Mouse (Mus musculus): ENCODE measurements around the gene Ugt1a6a.
"Not testable (repeated sequence)": the region's sequence is repeated elsewhere in the genome, so short reads cannot be mapped to it uniquely, and the experiment has no call there.

Gene Ugt1a6a

GRCm38 (mm10) chr1:88134457-88135011 lies at the start of gene Ugt1a6a:
Gene Ugt1a6a (plus strand): TSS chr1:88134809.
- DNase-seq (ENCODE audit: low spot score), result peak; percentile 86

DNA sequence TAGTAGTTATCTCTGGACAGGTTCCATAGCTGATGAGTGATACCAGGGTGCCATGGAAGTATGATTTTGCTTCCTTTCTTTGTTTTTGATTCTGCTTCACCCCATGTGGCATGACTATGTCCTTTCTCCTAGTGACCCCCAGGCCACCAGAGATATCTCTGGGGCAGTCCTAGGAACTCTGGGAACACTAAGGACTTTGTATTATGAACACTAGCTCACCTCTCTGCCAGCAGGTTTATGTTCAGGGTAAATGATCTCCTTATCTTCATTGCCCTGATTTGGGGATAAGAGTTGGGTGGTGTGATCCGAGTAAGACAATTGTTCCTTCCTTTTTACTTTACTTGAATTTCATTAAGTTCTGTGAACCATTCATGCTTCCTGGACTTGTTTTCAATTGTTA lies 48.5 kb upstream of the Ugt1a6a start:
- DNase-seq (ENCODE audit: low spot score), result no peak

DNA sequence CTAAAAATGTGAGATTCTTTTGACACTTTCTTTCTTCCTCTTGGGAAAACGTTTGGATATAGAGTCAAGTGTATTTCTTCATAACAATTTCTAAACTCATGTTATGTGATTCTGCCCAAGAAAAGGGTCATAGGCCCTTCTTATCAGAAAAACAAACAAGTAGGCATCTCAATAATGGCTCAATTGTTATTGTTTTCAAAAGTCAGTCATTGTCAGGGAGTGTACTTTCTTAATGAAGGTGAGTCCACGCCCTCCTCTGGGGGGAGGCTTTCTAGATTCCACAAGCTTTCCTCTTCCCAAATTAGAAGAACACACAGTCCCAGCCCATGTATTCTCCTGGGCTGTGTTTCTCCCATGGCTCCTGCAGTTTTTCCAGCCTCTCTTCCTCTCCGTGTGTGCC lies 47.1 kb upstream of the Ugt1a6a start, which contains the start of gene Ugt1a8:
Gene Ugt1a8, plus strand, starts transcription at position 301 of the 400 bp plus-strand sequence.
- DNase-seq (ENCODE audit: low spot score), result peak; percentile 85

DNA sequence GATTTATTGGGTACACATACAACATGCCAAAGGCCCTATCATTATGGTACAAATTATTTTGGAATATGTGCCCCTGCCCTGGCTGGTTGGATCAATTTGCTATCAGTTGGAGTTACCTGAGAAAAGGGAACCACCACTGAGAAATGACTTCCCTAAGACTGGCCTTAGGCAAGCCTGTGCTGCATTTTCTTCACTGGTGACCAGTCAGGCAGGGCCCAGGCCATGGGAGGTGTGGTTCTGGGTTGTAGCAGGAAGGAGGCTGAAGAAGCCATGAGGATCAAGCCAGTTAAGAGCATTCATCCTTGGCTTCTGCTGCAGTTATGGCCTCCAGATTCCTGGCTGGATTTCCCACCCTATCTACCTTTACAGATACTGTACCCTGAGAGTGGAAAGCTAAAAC lies 42.3 kb upstream of the Ugt1a6a start:
- no peak for DNase-seq (ENCODE audit: low spot score)

DNA sequence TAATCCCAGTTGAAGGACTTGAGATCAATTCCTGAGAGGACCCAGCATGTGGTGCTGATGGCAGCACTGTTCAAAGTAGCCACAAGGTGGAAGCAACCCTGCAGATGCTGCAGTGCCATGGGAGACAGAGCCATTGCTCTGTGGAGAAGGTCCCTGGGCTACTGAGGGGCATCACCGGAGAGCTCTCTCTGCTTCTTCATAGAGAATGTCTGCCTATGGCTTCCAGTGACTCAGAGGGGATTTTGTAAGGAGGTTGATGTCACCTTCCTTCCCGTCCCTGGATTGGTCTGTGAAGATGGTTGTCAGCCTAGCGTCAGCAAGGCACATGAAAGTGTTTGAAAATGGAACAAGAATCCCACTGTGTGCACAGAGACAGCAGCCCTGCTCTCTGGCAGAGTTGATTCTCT lies 40.3 kb upstream of the Ugt1a6a start:
- DNase-seq (ENCODE audit: low spot score), result peak; percentile 70

DNA sequence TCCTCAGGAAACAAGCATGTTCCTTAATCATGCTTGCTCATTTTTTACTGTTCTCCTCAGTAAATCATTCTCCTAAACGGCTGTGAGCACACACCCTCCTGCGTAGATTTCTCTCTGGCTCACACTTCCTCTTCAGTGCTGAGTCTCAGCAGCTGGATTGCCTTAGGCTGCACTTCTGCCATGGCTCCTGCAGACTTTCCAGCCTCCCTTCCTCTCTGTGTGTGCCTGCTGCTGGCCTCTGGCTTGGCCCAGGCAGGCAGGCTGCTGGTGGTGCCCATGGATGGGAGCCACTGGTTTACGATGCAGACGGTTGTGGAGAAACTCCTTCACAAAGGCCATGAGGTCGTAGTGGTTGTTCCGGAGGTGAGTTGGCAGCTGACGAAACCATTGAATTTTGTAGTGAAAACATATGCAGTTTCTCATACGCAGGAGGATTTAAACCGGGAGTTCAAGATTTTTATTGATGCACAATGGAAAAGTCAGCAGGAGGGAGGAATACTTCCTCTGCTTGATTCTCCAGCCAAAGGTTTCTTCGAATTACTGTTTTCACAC lies 39.6 kb upstream of the Ugt1a6a start, which contains the start of gene Ugt1a7c:
Gene Ugt1a7c, plus strand, starts transcription at position 122 of the 552 bp plus-strand sequence.
- DNase-seq (ENCODE audit: low spot score), result peak; percentile 45

- peak; percentile 93 for DNase-seq (ENCODE audit: low spot score)
Measured at GRCm38 (mm10) chr1:88098546-88098945, 36.1 kb upstream of the Ugt1a6a start.

DNA sequence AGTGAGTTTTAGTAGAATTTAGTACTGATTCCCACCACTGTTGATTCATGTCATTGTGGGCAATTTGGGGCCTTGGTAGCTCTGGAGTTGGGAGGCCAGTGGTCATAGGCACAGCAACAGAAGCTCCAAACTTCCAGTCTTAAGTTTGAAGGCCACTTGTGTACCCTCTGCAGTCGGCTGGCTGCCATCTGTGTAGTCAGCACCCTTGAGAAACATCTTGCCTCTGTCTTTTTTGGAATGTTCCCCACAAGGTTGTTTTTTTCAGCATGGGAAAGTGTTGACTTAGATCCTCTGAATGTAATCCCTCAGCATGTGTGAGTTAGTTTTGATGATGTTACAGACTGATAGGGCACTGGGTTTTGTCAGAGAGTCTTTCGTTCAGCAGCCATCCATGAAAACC lies 34.9 kb upstream of the Ugt1a6a start:
- peak; percentile 99 for DNase-seq (ENCODE audit: low spot score)

DNA sequence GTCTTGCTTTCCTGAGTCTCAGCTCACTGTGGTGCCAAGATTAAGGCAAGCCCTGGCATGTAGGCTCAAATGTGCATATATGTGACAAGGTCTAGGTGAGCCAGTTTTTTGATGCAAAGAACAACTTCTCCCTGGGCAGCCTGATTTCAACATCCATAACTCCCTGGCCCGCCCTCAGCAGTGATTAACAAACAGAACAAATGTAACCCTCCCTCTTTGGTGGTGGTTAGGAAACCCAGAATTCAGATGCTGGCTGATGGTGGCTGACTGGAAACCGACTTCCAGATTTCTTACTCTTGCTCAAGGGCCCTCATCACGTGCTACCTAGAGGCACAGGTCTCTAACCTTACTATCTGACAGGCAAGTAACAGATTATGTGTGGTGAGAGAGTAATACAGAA lies 31.6 kb upstream of the Ugt1a6a start, which contains the start of gene Ugt1a6b:
Gene Ugt1a6b, plus strand, starts transcription at position 234 of the 400 bp plus-strand sequence.
- peak; percentile 79 for DNase-seq (ENCODE audit: low spot score)

GRCm38 (mm10) chr1:88103697-88104468 lies 30.7 kb upstream of the Ugt1a6a start:
- DNase-seq (ENCODE audit: low spot score), result peak; percentile 84

GRCm38 (mm10) chr1:88104667-88105430 lies 29.8 kb upstream of the Ugt1a6a start:
- DNase-seq (ENCODE audit: low spot score), result peak; percentile 83

DNA sequence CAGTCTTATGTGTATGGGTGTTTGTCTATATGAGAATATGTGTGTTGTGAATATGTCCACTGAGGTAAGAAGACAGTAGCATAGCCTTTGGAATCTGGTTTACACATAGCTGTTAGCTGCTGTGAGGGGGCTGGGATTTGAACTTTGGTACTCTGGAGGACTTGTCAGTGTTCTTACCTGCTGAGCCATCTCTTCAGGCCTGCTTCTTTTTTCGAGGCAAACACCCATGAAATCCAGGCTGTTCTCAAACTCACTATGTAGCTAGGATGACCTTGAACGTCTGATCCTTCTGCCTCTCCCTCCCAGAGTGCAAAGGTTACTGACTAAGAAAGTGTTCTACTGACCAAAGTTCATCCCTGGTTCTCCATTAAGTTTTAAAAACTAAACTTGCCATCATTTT lies 29.0 kb upstream of the Ugt1a6a start:
- peak; percentile 42 for DNase-seq (ENCODE audit: low spot score)

DNA sequence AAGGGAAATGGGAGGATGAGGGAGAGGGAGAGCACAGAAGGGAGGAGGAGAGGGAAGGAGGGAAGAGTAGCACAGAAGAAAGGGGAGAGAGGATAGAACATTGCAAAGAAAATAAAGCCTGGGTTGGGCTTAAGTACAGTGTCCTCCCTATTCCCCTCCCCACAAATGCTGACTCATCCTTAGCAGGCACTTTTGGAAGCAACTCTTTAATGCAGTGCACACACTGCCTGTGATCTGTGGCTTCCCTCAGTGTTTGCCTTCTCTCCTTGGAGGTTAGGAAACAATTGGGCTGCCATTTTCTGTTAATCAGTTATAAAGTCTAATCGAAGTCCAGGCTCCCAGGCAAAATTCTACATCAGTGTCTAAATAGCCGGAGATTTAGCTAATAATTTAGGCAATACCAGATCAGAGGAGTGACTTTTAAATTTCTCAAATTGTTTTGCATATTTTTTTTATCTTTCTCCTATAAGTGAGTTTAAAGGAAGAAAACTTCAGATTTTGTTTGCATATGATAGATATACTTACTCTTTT lies 25.5 kb upstream of the Ugt1a6a start:
- DNase-seq (ENCODE audit: low spot score), result not testable (repeated sequence)

DNA sequence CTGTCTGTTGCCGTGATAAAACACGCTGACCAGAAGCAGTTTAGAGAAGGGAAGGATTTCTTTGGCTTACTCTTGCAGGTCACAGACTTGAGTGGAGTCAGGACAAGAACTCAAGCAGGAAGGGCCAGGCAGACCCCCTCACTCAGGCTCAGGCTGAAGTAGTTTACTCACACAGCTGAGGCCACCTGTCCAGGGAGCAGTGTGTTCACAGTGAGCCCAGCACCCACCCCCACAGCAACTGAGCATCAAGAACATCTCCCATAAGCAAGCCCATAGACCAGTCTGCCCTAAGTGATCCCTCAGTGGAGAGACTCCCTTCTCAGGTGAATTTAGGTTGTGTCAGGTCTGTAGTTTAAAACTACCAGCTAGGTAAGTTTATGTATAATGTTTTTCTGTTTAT lies 25.0 kb upstream of the Ugt1a6a start:
- not testable (repeated sequence) for DNase-seq (ENCODE audit: low spot score)

- DNase-seq (ENCODE audit: low spot score), result not testable (repeated sequence)
Measured at GRCm38 (mm10) chr1:88112769-88113168, 21.8 kb upstream of the Ugt1a6a start.

GRCm38 (mm10) chr1:88120550-88120949 lies 14.1 kb upstream of the Ugt1a6a start:
- DNase-seq (ENCODE audit: low spot score), result not testable (repeated sequence)

- DNase-seq (ENCODE audit: low spot score), result peak; percentile 54
Measured at GRCm38 (mm10) chr1:88121521-88121920, 13.1 kb upstream of the Ugt1a6a start.

GRCm38 (mm10) chr1:88125827-88126360 lies 8.7 kb upstream of the Ugt1a6a start:
- not testable (repeated sequence) for DNase-seq (ENCODE audit: low spot score)

DNA sequence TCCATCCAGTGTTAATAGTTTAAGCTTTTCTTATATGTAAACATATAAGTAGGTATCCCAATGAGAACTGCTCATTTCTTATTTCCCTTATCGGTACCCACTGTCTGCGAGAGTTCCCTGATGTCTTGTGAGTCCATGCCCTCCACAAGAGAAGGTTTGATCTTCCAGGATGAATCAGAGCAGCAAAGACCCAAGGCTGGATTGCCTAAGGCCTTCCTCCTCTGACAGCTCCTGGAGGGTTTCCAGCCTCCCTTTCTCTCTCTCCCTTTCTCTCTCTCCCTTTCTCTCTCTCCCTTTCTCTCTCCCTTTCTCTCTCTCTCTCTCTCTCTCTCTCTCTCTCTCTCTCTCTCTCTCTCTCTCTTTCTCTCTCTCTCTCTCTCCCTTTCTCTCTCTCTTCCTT lies 5.5 kb upstream of the Ugt1a6a start:
- DNase-seq (ENCODE audit: low spot score), result peak; percentile 59

DNA sequence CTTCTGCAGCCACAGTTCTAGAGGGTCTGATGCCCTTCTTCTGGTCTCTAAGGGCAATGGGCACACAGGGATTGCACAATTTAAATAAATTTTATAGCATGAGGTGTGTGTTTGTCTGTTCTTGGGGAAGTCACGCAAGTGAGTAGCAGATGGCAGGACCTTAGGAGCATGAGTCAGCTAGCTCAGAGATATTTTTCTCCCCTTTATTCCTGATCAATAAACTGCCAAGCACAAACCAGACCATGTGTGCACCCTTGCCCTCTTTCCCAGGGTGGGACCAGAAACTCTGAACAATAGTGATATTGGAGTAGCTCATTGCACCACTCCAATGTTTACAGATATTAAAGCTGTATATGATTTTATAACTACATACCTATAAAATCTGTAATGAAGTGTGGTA lies 4.4 kb upstream of the Ugt1a6a start:
- peak; percentile 30 for DNase-seq (ENCODE audit: low spot score)

- DNase-seq (ENCODE audit: low spot score), result no peak
Measured at GRCm38 (mm10) chr1:88133908-88134456, 627 bp upstream of the Ugt1a6a start.

Measured in adipocyte (in vitro differentiated cells).